Mouse (Mus musculus) ES-E14 (cell line): ENCODE measurements around the gene Sars2. TPM values are rescaled to one million over a fixed set of nuclear protein-coding genes. Genes with fewer than 3 reads are reported as not detected.

Experiments
- DNase-seq: peaks from one replicate; pipeline ENCODE4 v3.0.0-alpha.2; 2013; ENCODE audit warnings: low read depth, low spot score
- H3K27ac ChIP-seq: 2 replicates; pipeline ENCODE4 v1.5.1; 2012; ENCODE audit warnings: low read depth, mild to moderate bottlenecking, low read length, moderate library complexity, mixed read lengths; ENCODE audit not compliant: poor library complexity, insufficient read depth, severe bottlenecking
- H3K36me3 ChIP-seq: 2 replicates; pipeline ENCODE4 v1.6.1; 2012; ENCODE audit warnings: mild to moderate bottlenecking, low read length, moderate library complexity, mixed read lengths; ENCODE audit not compliant: control insufficient read depth, poor library complexity, insufficient read depth, severe bottlenecking
- H3K4me1 ChIP-seq, 2 experiments: fragments of 150-350 bp in 1 of 2; sonication (generic) in 1 of 2; 2 replicates each; pipeline ENCODE4 v1.6.1; 2012; ENCODE audit warnings: low read length in 2 of 2, mild to moderate bottlenecking in 1 of 2, mixed read lengths in 1 of 2; ENCODE audit not compliant: control insufficient read depth in 2 of 2, insufficient read depth in 2 of 2, poor library complexity in 1 of 2
- H3K4me3 ChIP-seq, 2 experiments: fragments of 150-350 bp in 1 of 2; sonication (generic) in 1 of 2; 2 replicates each; pipeline ENCODE4 v1.5.1; 2012; ENCODE audit warnings: low read length in 2 of 2, low read depth in 1 of 2, mild to moderate bottlenecking in 1 of 2, mixed read lengths in 1 of 2; ENCODE audit not compliant: insufficient read depth in 1 of 2, poor library complexity in 1 of 2, severe bottlenecking in 1 of 2
- H3K9ac ChIP-seq: 2 replicates; pipeline ENCODE4 v1.6.1; 2012; ENCODE audit warnings: low read depth, mild to moderate bottlenecking, low read length, mixed read lengths; ENCODE audit not compliant: poor library complexity, insufficient read depth, severe bottlenecking
- H3K9me3 ChIP-seq: fragments of 150-350 bp; sonication (generic); 2 replicates; pipeline ENCODE4 v1.6.1; 2012; ENCODE audit warnings: low read depth, mild to moderate bottlenecking, low read length; ENCODE audit not compliant: control insufficient read depth, insufficient read depth
- CHD2 ChIP-seq: IDR thresholded peaks from 2 replicates; pipeline ENCODE4 v1.6.1; 2014; ENCODE audit warnings: mild to moderate bottlenecking, low read depth, low read length, inconsistent platforms
- HCFC1 ChIP-seq: IDR thresholded peaks from 2 replicates; pipeline ENCODE4 v1.6.1; 2012; ENCODE audit warnings: low read length, inconsistent platforms, borderline replicate concordance; ENCODE audit not compliant: insufficient read depth
- MAFK ChIP-seq: IDR thresholded peaks from 2 replicates; pipeline ENCODE4 v1.6.1; 2014; ENCODE audit warnings: mild to moderate bottlenecking, low read depth, low read length, inconsistent platforms; ENCODE audit not compliant: insufficient read depth
- ZC3H11A ChIP-seq: IDR thresholded peaks from 2 replicates; pipeline ENCODE4 v1.6.1; 2012; ENCODE audit warnings: low read depth, mild to moderate bottlenecking, inconsistent platforms, low read length, borderline replicate concordance
- ZNF384 ChIP-seq: IDR thresholded peaks from 2 replicates; pipeline ENCODE4 v1.6.1; 2012; ENCODE audit warnings: low read depth, low read length, inconsistent platforms
- in situ Hi-C, 2 experiments: fragments of 600-800 bp; cut with MboI; formaldehyde crosslinking; loops; one replicate each; pipeline ENCODE4 v1.15.1; 2025; ENCODE audit warnings: low sequenced_read_pairs in 2 of 2, inconsistent platforms in 1 of 2; ENCODE audit not compliant: unreplicated experiment in 2 of 2
- total RNA-seq: library from RNA; depleted of rRNA; stranded (reverse); fragments of 300-350 nt; gene quantifications from 2 replicates; pipeline ENCODE4 v1.2.3, GENCODE M21; 2012

The Sars2 gene
- total RNA-seq, 1 experiment, result 25.2 TPM

- peak overlapping the region; percentile 83 to 95 for H3K4me3 ChIP-seq
- H3K4me1 ChIP-seq, result peaks cover 6 to 8% of the 10 kb centered on the region in 2 experiments; a peak in 2 of 4 replicates
- H3K36me3 ChIP-seq, result peaks cover 23% of the 10 kb centered on the region
- no peak for DNase-seq
- H3K9ac ChIP-seq, result peak overlapping the region; percentile 79
- no peak for TF ChIP-seq MAFK
- no peaks in the 10 kb centered on the region for H3K9me3 ChIP-seq
- in situ Hi-C loops, result no loop called here
- peak overlapping the region; percentile 35; the same call in 1 of the 2 replicates for H3K27ac ChIP-seq
These were observed 843 bp upstream of the Sars2 start for GRCm38 (mm10) chr7:28740949-28741348.

GRCm38 (mm10) chr7:28741368-28741708 lies 454 bp upstream of the Sars2 start:
- in situ Hi-C loops, result no loop called here
- H3K36me3 ChIP-seq, result peaks cover 26% of the 10 kb centered on the region

GRCm38 (mm10) chr7:28749935-28750334 lies 8.1 kb downstream of the Sars2 start:
- Histone ChIP-seq H3K36me3 (peaks cover 41% of the 10 kb centered on the region), H3K9me3 (no peaks in the 10 kb centered on the region)
- no peak for TF ChIP-seq HCFC1
- TF ChIP-seq ZC3H11A, result no peak
- TF ChIP-seq MAFK, result no peak

More at GRCm38 (mm10) chr7:28741368-28741708, 454 bp upstream of the Sars2 start:
- Histone ChIP-seq H3K9ac (peak overlapping the region; percentile 79), H3K4me3 (peak overlapping the region; percentile 83 to 95), H3K9me3 (no peaks in the 10 kb centered on the region), H3K27ac (peak overlapping the region; percentile 35; the same call in 1 of the 2 replicates), H3K4me1 (peaks cover 6 to 8% of the 10 kb centered on the region in 2 experiments; a peak in 2 of 4 replicates)
- DNase-seq, result no peak
- TF ChIP-seq ZNF384 (no peak), MAFK (no peak), CHD2 (no peak), HCFC1 (no peak), ZC3H11A (no peak)

GRCm38 (mm10) chr7:28756079-28756478 lies 14.3 kb downstream of the Sars2 start, which contains the start of gene Ccer2:
Gene Ccer2 (plus strand): TSS chr7:28756174.
- Histone ChIP-seq H3K9me3 (no peaks in the 10 kb centered on the region), H3K4me1 (peaks cover 0 to 10% of the 10 kb centered on the region in 2 experiments; a peak in 2 of 4 replicates), H3K9ac (no peak within 1 kb of the TSS), H3K36me3 (peaks cover 18% of the 10 kb centered on the region), H3K4me3 (peak within 1 kb of the TSS; percentile 46 to 62), H3K27ac (no peak within 1 kb of the TSS)
- DNase-seq, result no peak
- TF ChIP-seq HCFC1 (no peak), ZNF384 (no peak), CHD2 (no peak), ZC3H11A (no peak)
- in situ Hi-C loops, result no loop called here

More at GRCm38 (mm10) chr7:28749935-28750334, 8.1 kb downstream of the Sars2 start:
- Histone ChIP-seq H3K4me3 (no peak overlapping the region), H3K27ac (no peak overlapping the region), H3K9ac (no peak overlapping the region), H3K4me1 (peaks cover 0 to 6% of the 10 kb centered on the region in 2 experiments; a peak in 2 of 4 replicates)
- DNase-seq, result no peak
- in situ Hi-C loops, result no loop called here

- Histone ChIP-seq H3K36me3 (peaks cover 15% of the 10 kb centered on the region), H3K4me1 (peaks cover 0 to 9% of the 10 kb centered on the region in 2 experiments; a peak in 1 of 4 replicates), H3K9me3 (no peaks in the 10 kb centered on the region), H3K27ac (no peak overlapping the region), H3K4me3 (no peak overlapping the region), H3K9ac (no peak overlapping the region)
- in situ Hi-C loops, result no loop called here
- no peak for DNase-seq
- TF ChIP-seq MAFK, result no peak
- TF ChIP-seq HCFC1, result no peak
- TF ChIP-seq ZNF384, result no peak
- no peak for TF ChIP-seq ZC3H11A
- TF ChIP-seq CHD2, result no peak
These were observed 16.8 kb downstream of the Sars2 start for GRCm38 (mm10) chr7:28758623-28759022.
